Mouse (Mus musculus) kidney, embryonic 14.5 days (tissue): ENCODE data around the gene Zfp446. TPM values are rescaled to one million over a fixed set of nuclear protein-coding genes. Genes with fewer than 3 reads are reported as not detected.
A peak's percentile ranks its signal among the peaks of the same experiment; 100 is the strongest.

Experiments used
- ATAC-seq: fragments of 200-750 bp; cut with Nextera tagmentation; 2 replicates; pipeline ENCODE4 v1.8.0; 2017; ENCODE audit warnings: moderate number of reproducible peaks, mild to moderate bottlenecking, moderate TSS enrichment, moderate library complexity; ENCODE audit not compliant: low FRiP score, low TSS enrichment
- H3K27ac ChIP-seq: fragments of 300-500 bp; sonication (generic); 2 replicates; pipeline ENCODE4 v1.5.1; 2014; ENCODE audit warnings: low read depth, mild to moderate bottlenecking, low read length, moderate library complexity, mixed read lengths
- H3K27me3 ChIP-seq: fragments of 300-500 bp; sonication (generic); 2 replicates; pipeline ENCODE4 v1.6.1; 2014; ENCODE audit warnings: mild to moderate bottlenecking, low read length; ENCODE audit not compliant: control insufficient read depth, insufficient read depth
- H3K36me3 ChIP-seq: fragments of 300-500 bp; sonication (generic); 2 replicates; pipeline ENCODE4 v1.6.1; 2014; ENCODE audit warnings: low read length, mixed read lengths; ENCODE audit not compliant: control insufficient read depth, insufficient read depth
- H3K4me1 ChIP-seq: fragments of 300-500 bp; sonication (generic); 2 replicates; pipeline ENCODE4 v1.6.1; 2014; ENCODE audit warnings: low read length, mixed read lengths; ENCODE audit not compliant: control insufficient read depth, insufficient read depth
- H3K4me2 ChIP-seq: fragments of 300-500 bp; sonication (generic); replicated peaks from 2 replicates; pipeline ENCODE4 v1.6.1; 2014; ENCODE audit warnings: low read depth, mild to moderate bottlenecking, low read length
- H3K4me3 ChIP-seq: fragments of 300-500 bp; sonication (generic); 2 replicates; pipeline ENCODE4 v1.5.1; 2014; ENCODE audit warnings: mild to moderate bottlenecking, low read length
- H3K9ac ChIP-seq: fragments of 300-500 bp; sonication (generic); 2 replicates; pipeline ENCODE4 v1.6.1; 2014; ENCODE audit warnings: low read depth, mild to moderate bottlenecking, low read length, moderate library complexity
- H3K9me3 ChIP-seq: fragments of 300-500 bp; sonication (generic); 2 replicates; pipeline ENCODE4 v1.6.1; 2016; ENCODE audit warnings: low read length; ENCODE audit not compliant: control insufficient read depth
- WGBS: fragments of 180-500 bp; shearing (Covaris S2); extraction: QIAGEN DNeasy Blood & Tissue Kit; methylation state at CpG from one replicate; pipeline ENCODE4 v1.1.7; 2014; 5-methylcytosine and 5-hydroxymethylcytosine counted together
- polyA plus RNA-seq: library from polyadenylated mRNA; unstranded; fragments of >200 nt; fragmentation: Nextera tagmentation; extraction: Ambion mirVana; gene quantifications from 2 replicates; pipeline ENCODE4 v1.2.1, GENCODE M21; 2014

Gene Zfp446
- polyA plus RNA-seq, 1 experiment from 2014 or later, result 10.7 TPM

DNA sequence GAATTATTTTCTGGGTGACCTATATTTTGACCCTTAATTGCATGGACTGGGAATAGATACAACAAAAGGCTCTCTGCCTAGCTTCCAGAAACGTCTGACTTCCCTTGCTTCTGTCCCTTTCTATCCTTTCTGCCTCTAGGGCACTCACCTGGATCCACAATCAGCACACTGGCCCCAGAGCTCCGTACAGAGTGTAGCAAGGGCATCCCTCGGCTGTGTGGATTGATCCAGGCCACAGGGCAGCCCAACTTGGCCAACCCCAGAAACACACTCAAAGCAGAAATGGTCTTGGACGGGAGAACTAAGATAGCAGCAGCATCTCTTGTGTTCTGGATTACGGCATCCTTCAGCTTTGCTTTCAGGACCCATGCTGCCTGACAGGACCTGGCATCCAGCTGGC, 19.6 kb downstream of the Zfp446 start:
- Histone ChIP-seq H3K9ac (no peak overlapping the region), H3K9me3 (no peaks in the 10 kb centered on the region), H3K36me3 (no peaks in the 10 kb centered on the region), H3K27me3 (no peaks in the 10 kb centered on the region), H3K27ac (no peak overlapping the region), H3K4me1 (no peaks in the 10 kb centered on the region), H3K4me3 (no peak overlapping the region), H3K4me2 (no peak overlapping the region)
- ATAC-seq, result no peak
- WGBS, result 66% methylated on average over 5 of the region's 5 CpGs

- Histone ChIP-seq H3K36me3 (no peaks in the 10 kb centered on the region), H3K4me2 (no peak within 1 kb of the TSS), H3K27me3 (no peaks in the 10 kb centered on the region), H3K9ac (no peak within 1 kb of the TSS), H3K4me3 (no peak within 1 kb of the TSS), H3K27ac (no peak within 1 kb of the TSS), H3K4me1 (no peaks in the 10 kb centered on the region), H3K9me3 (no peaks in the 10 kb centered on the region)
- 76% methylated on average over 5 of the region's 5 CpGs for WGBS
- ATAC-seq, result no peak
Observed at GRCm38 (mm10) chr7:12998053-12998452, 20.4 kb downstream of the Zfp446 start, which contains the start of gene Slc27a5. Gene Slc27a5 (minus strand): TSS chr7:12998192.

GRCm38 (mm10) chr7:12998851-12999250, 21.2 kb downstream of the Zfp446 start, which contains the start of gene Trim28:
Gene Trim28 (plus strand): TSS chr7:12999114.
- no peak for ATAC-seq
- no peaks in the 10 kb centered on the region for H3K4me1 ChIP-seq
- H3K4me2 ChIP-seq, result no peak within 1 kb of the TSS
- WGBS, result 87% methylated on average over 3 of the region's 3 CpGs
- H3K27ac ChIP-seq, result no peak within 1 kb of the TSS
- H3K9ac ChIP-seq, result no peak within 1 kb of the TSS
- no peaks in the 10 kb centered on the region for H3K27me3 ChIP-seq
- H3K36me3 ChIP-seq, result no peaks in the 10 kb centered on the region
- H3K4me3 ChIP-seq, result no peak within 1 kb of the TSS
- no peaks in the 10 kb centered on the region for H3K9me3 ChIP-seq

GRCm38 (mm10) chr7:13001584-13001983, 23.9 kb downstream of the Zfp446 start:
- no peak overlapping the region for H3K27ac ChIP-seq
- H3K27me3 ChIP-seq, result no peaks in the 10 kb centered on the region
- H3K4me1 ChIP-seq, result no peaks in the 10 kb centered on the region
- 67% methylated on average over 1 of the region's 1 CpGs for WGBS
- no peak overlapping the region for H3K4me2 ChIP-seq
- no peak overlapping the region for H3K4me3 ChIP-seq
- no peak for ATAC-seq
- peaks cover 12% of the 10 kb centered on the region; the same call in 1 of the 2 replicates for H3K36me3 ChIP-seq
- no peaks in the 10 kb centered on the region for H3K9me3 ChIP-seq
- no peak overlapping the region for H3K9ac ChIP-seq

DNA sequence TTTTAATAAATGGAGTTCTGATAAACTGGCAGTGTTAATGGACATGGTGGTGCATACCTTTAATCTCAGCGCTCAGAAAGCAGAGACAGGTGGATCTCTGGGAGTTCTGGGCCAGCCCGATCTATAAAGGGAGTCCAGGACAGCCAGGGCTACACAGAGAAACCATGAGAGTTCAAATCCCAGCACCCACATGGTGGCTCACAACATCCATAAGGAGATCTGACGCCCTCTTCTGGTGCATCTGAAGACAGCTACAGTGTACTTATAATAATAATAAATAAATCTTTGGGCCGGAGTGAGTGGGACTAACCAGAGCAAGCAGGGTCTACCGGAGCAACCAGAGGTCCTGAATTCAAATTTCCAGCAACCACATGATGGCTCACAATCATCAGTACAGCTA, 25.7 kb downstream of the Zfp446 start:
- ATAC-seq, result no peak
- Histone ChIP-seq H3K9me3 (no peaks in the 10 kb centered on the region), H3K36me3 (peaks cover 19% of the 10 kb centered on the region; the same call in 1 of the 2 replicates), H3K4me2 (no peak overlapping the region), H3K4me3 (no peak overlapping the region), H3K27me3 (no peaks in the 10 kb centered on the region), H3K27ac (no peak overlapping the region), H3K4me1 (peaks cover 3% of the 10 kb centered on the region; the same call in 1 of the 2 replicates), H3K9ac (no peak overlapping the region)
- 79% methylated on average over 5 of the region's 5 CpGs for WGBS

GRCm38 (mm10) chr7:13006011-13006410, 28.4 kb downstream of the Zfp446 start:
- H3K9ac ChIP-seq, result no peak overlapping the region
- H3K27ac ChIP-seq, result no peak overlapping the region

GRCm38 (mm10) chr7:13006531-13006930, 28.9 kb downstream of the Zfp446 start:
- 88% methylated on average over 10 of the region's 10 CpGs for WGBS
- Histone ChIP-seq H3K36me3 (peaks cover 19% of the 10 kb centered on the region; the same call in 1 of the 2 replicates), H3K9ac (no peak overlapping the region), H3K27me3 (no peaks in the 10 kb centered on the region), H3K4me3 (no peak overlapping the region; the same call in 1 of the 2 replicates), H3K27ac (no peak overlapping the region; the same call in 1 of the 2 replicates), H3K9me3 (no peaks in the 10 kb centered on the region), H3K4me2 (no peak overlapping the region), H3K4me1 (peaks cover 3% of the 10 kb centered on the region; the same call in 1 of the 2 replicates)
- ATAC-seq, result no peak

More at GRCm38 (mm10) chr7:13006011-13006410, 28.4 kb downstream of the Zfp446 start:
- no peak for ATAC-seq
- Histone ChIP-seq H3K36me3 (peaks cover 19% of the 10 kb centered on the region; the same call in 1 of the 2 replicates), H3K4me3 (no peak overlapping the region), H3K9me3 (no peaks in the 10 kb centered on the region), H3K4me2 (no peak overlapping the region), H3K27me3 (no peaks in the 10 kb centered on the region), H3K4me1 (peaks cover 3% of the 10 kb centered on the region; the same call in 1 of the 2 replicates)
- WGBS, result 91% methylated on average over 17 of the region's 17 CpGs

GRCm38 (mm10) chr7:13007341-13008092, 29.9 kb downstream of the Zfp446 start:
- Histone ChIP-seq H3K4me3 (peak overlapping the region; percentile 27), H3K4me2 (peak overlapping the region; percentile 40), H3K4me1 (peaks cover 3% of the 10 kb centered on the region; the same call in 1 of the 2 replicates), H3K27me3 (no peaks in the 10 kb centered on the region), H3K36me3 (peaks cover 19% of the 10 kb centered on the region; the same call in 1 of the 2 replicates), H3K27ac (no peak overlapping the region), H3K9me3 (no peaks in the 10 kb centered on the region), H3K9ac (peak overlapping the region; percentile 44; the same call in 1 of the 2 replicates)
- ATAC-seq, result no peak
- WGBS, result 38% methylated on average over 57 of the region's 57 CpGs
